In genomic region chr2:165611551-165612253, GRCm38 (mm10) we compare ENCODE assay signal across 16 mouse cellular contexts.
"Had no signal": no experiment of that assay in that cellular context is flagged by ENCODE, and none has a peak within 500 bp of the region (broad histone marks: within the 10 kb centered on the region; RNA-seq: fewer than 3 reads in every experiment).

No protein-coding gene starts in this region.

- H3K4me3 ChIP-seq: midbrain, embryonic 12.5 days; myocyte; neural tube, embryonic 13.5 days; neural tube, embryonic 15.5 days had no signal

- DNase-seq: lung, adult 18-20 months; lung, embryonic 14.5 days; lung, postnatal 10 days; lung, postnatal 4 days; midbrain, embryonic 14.5 days; right cerebral cortex, adult 18-20 months; right cerebral cortex, postnatal 25 days; right cerebral cortex, postnatal 4 days; spleen, adult 18-20 months; thymus, adult 18-20 months; thymus, postnatal 14 days; thymus, postnatal 36 days had no signal

- H3K27ac ChIP-seq: midbrain, embryonic 12.5 days; neural tube, embryonic 13.5 days; neural tube, embryonic 15.5 days had no signal
